In genomic region chr17:56255429-56255828, GRCm38 (mm10) we compare ENCODE assay signal across 8 mouse cellular contexts. TPM values are rescaled to one million over a fixed set of nuclear protein-coding genes. Genes with fewer than 3 reads are reported as not detected.
DNase-seq lines count a peak whose midpoint lies in the region; ATAC-seq lines count a peak whose summit lies in the region.

No protein-coding gene starts in this region.

- peak overlapping the region; percentile 91 for H3K4me2 ChIP-seq in heart, embryonic 16.5 days (ENCODE audit: low read depth, low read length)
- peak overlapping the region; percentile 58 for H3K4me2 ChIP-seq in midbrain, embryonic 15.5 days

- H3K27ac ChIP-seq in heart, embryonic 16.5 days (ENCODE audit: low read length): peak overlapping the region; percentile 99
- H3K27ac ChIP-seq in midbrain, embryonic 15.5 days: peak overlapping the region; percentile 91

- H3K9ac ChIP-seq in heart, embryonic 16.5 days (ENCODE audit: low read length): no peak overlapping the region
- H3K9ac ChIP-seq in midbrain, embryonic 15.5 days: no peak overlapping the region

- no peaks in the 10 kb centered on the region for H3K27me3 ChIP-seq in heart, embryonic 16.5 days (ENCODE audit: control insufficient read depth, insufficient read depth, low read length)
- H3K27me3 ChIP-seq in midbrain, embryonic 15.5 days (replicated peaks): no peaks in the 10 kb centered on the region

- H3K4me1 ChIP-seq in heart, embryonic 16.5 days (ENCODE audit: control insufficient read depth, insufficient read depth, low read length): peaks cover 34% of the 10 kb centered on the region
- peaks cover 53% of the 10 kb centered on the region for H3K4me1 ChIP-seq in midbrain, embryonic 15.5 days

- H3K4me3 ChIP-seq in heart, embryonic 16.5 days (ENCODE audit: low read length): peak overlapping the region; percentile 21
- H3K4me3 ChIP-seq in midbrain, embryonic 15.5 days: peak overlapping the region; percentile 69

- H3K9me3 ChIP-seq in heart, embryonic 16.5 days (replicated peaks; ENCODE audit: control insufficient read depth, low read length): no peaks in the 10 kb centered on the region
- no peaks in the 10 kb centered on the region for H3K9me3 ChIP-seq in midbrain, embryonic 15.5 days

- DNase-seq in adrenal gland, postnatal 14 days: peak; percentile 53
- no peak for DNase-seq in adrenal gland, postnatal 4 days (ENCODE audit: low spot score in 2 of 2)
- DNase-seq in testis, postnatal 10 days (ENCODE audit: low spot score): peak; percentile 75
- no peak for DNase-seq in testis, postnatal 14 days (ENCODE audit: low spot score)
- peak; percentile 47 to 66 for DNase-seq in layer of hippocampus, postnatal 36 days
- DNase-seq in urinary bladder, adult 18-20 months (ENCODE audit: low spot score in 2 of 2): no peak

- WGBS in heart, embryonic 16.5 days: 20% methylated on average over 9 of the region's 9 CpGs
- WGBS in midbrain, embryonic 15.5 days: 17% methylated on average over 9 of the region's 9 CpGs

- H3K36me3 ChIP-seq in heart, embryonic 16.5 days (ENCODE audit: control insufficient read depth, insufficient read depth): peaks cover 16% of the 10 kb centered on the region
- peaks cover 2% of the 10 kb centered on the region; the same call in 1 of the 2 replicates for H3K36me3 ChIP-seq in midbrain, embryonic 15.5 days (replicated peaks)

- ATAC-seq in heart, embryonic 16.5 days (replicated peaks; ENCODE audit: extremely low read depth, insufficient read depth, low FRiP score): no peak
- ATAC-seq in midbrain, embryonic 15.5 days (replicated peaks): peak; percentile 7

RNA-seq across cellular contexts. Expression of gene Fem1a, which starts 1.2 kb away (rescaled TPM):
- 27.1 and 29.5 TPM in 2 replicates for total RNA-seq in adrenal gland, postnatal 14 days (2021)
- total RNA-seq in adrenal gland, postnatal 4 days (2021): 10 to 100 TPM; 30.5 to 33.5 TPM
- 25.6 and 26.9 TPM in 2 replicates for polyA plus RNA-seq in heart, embryonic 16.5 days (2015; fragmentation: Nextera tagmentation; extraction: Ambion mirVana)
- total RNA-seq in layer of hippocampus, postnatal 36 days (2021): 10 to 100 TPM; 34.3 to 35.7 TPM
- 20.1 and 20.5 TPM in 2 replicates for polyA plus RNA-seq in midbrain, embryonic 15.5 days (2015; fragmentation: Nextera tagmentation; extraction: Ambion mirVana)

RNA-seq across cellular contexts. Expression of gene Ticam1, which starts 21.2 kb away (rescaled TPM):
- total RNA-seq in adrenal gland, postnatal 14 days (2021): 18.7 and 20.9 TPM in 2 replicates
- total RNA-seq in adrenal gland, postnatal 4 days (2021): 10 to 100 TPM; 21.0 to 22.2 TPM
- polyA plus RNA-seq in heart, embryonic 16.5 days (2015; fragmentation: Nextera tagmentation; extraction: Ambion mirVana): 7.6 and 8.6 TPM in 2 replicates
- total RNA-seq in layer of hippocampus, postnatal 36 days (2021): 1 to 10 TPM; 6.1 to 6.7 TPM
- polyA plus RNA-seq in midbrain, embryonic 15.5 days (2015; fragmentation: Nextera tagmentation; extraction: Ambion mirVana): 1.2 and 1.5 TPM in 2 replicates

RNA-seq across cellular contexts. Expression of gene Dpp9, which starts 36.7 kb away (rescaled TPM):
- 31.5 and 33.4 TPM in 2 replicates for total RNA-seq in adrenal gland, postnatal 14 days (2021)
- 10 to 100 TPM; 34.4 to 37.3 TPM for total RNA-seq in adrenal gland, postnatal 4 days (2021)
- 23.4 and 26.4 TPM in 2 replicates for polyA plus RNA-seq in heart, embryonic 16.5 days (2015; fragmentation: Nextera tagmentation; extraction: Ambion mirVana)
- 10 to 100 TPM; 68.2 to 70.9 TPM for total RNA-seq in layer of hippocampus, postnatal 36 days (2021)
- 27.8 and 29.1 TPM in 2 replicates for polyA plus RNA-seq in midbrain, embryonic 15.5 days (2015; fragmentation: Nextera tagmentation; extraction: Ambion mirVana)

RNA-seq across cellular contexts. Expression of gene Plin3, which starts 37.2 kb away (rescaled TPM):
- 76.9 and 106 TPM in 2 replicates for total RNA-seq in adrenal gland, postnatal 14 days (2021)
- 10 to 100 TPM; 83.2 to 87.5 TPM for total RNA-seq in adrenal gland, postnatal 4 days (2021)
- 79.3 and 89.4 TPM in 2 replicates for polyA plus RNA-seq in heart, embryonic 16.5 days (2015; fragmentation: Nextera tagmentation; extraction: Ambion mirVana)
- 10 to 100 TPM; 10.9 to 15.0 TPM for total RNA-seq in layer of hippocampus, postnatal 36 days (2021)
- 12.0 and 13.3 TPM in 2 replicates for polyA plus RNA-seq in midbrain, embryonic 15.5 days (2015; fragmentation: Nextera tagmentation; extraction: Ambion mirVana)

RNA-seq across cellular contexts. Expression of gene Arrdc5, which starts 44.7 kb away (rescaled TPM):
- total RNA-seq in adrenal gland, postnatal 14 days (2021): not detected in 2 replicates
- total RNA-seq in adrenal gland, postnatal 4 days (2021): not detected
- polyA plus RNA-seq in heart, embryonic 16.5 days (2015; fragmentation: Nextera tagmentation; extraction: Ambion mirVana): 0.21 TPM in 1 of 2 replicates, not detected in the other
- not detected for total RNA-seq in layer of hippocampus, postnatal 36 days (2021)
- not detected in 2 replicates for polyA plus RNA-seq in midbrain, embryonic 15.5 days (2015; fragmentation: Nextera tagmentation; extraction: Ambion mirVana)

Comparison
In these comparisons a context has a peak if more than half of its experiments do, and no peak if none do; other contexts are left out.
1. DNase-seq: peak in adrenal gland, postnatal 14 days (single experiment), testis, postnatal 10 days (single experiment) and layer of hippocampus, postnatal 36 days (2 of 2); none in adrenal gland, postnatal 4 days (0 of 2), testis, postnatal 14 days (single experiment) and urinary bladder, adult 18-20 months (0 of 2).